Mouse (Mus musculus): ENCODE measurements around the gene Lamp1.
A peak's percentile ranks its signal among the peaks of the same experiment; 100 is the strongest.

Lamp1 gene

DNA sequence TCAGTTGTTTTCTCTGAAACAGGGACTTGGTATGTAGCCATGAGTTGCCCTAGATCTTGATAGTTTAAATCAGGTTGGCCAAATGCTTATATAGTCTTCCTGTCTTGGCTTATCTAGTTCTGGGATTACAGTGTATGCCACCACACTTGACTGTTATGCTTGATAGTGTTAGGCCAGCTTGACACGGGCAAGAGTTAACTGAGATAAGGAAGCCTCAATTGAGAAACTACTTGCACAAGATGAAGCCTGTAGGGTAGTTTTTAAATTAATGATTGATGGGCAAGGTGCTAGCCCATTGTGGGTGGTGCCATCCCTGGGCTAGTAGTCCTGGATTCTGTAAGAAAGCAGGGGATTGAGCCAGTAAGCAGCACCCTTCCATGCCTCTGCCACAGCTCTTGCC lies 4.6 kb downstream of the Lamp1 start:
- no peak for DNase-seq (ENCODE audit: low spot score in 2 of 2)

DNA sequence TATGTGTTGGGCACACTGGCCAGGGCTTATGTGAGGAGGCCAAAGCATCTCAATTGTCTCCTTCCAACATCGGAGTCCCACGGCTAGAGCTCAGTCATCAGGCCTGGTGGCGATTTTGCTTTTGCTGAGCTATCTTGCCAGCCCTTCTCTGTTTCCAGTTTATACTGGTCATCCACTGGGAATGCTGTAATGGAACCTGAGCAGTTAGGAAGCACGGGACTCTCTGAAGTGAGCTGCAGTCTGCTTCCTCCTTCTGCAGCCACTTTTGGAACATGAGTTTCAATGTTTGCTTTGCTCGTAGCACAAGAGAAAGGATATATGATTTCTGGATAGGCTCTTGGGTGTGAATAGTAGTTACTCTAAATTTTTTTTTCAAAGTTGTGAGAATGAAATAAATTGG lies 5.4 kb downstream of the Lamp1 start:
- no peak for DNase-seq (ENCODE audit: low spot score in 2 of 2)

DNA sequence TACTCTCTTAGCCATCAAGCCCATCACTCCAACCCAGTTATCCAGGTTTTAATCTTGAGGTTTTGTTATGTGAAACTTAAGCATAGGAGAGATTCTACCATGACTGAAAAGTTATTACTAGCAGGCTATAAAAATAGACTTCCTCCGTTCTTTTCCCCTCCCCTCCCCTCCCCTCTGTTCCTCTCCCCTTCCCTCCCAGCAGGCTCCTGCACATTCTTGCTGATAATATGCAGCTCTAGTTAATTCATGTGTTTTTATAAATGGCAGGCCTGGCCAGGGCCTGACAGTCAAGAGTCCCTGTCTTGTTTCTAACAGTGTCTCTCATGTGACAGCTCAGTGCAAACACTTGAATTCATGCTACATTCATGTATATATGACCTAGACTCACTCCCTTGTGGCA lies 11.5 kb downstream of the Lamp1 start:
- no peak for DNase-seq (ENCODE audit: low spot score in 2 of 2)

DNA sequence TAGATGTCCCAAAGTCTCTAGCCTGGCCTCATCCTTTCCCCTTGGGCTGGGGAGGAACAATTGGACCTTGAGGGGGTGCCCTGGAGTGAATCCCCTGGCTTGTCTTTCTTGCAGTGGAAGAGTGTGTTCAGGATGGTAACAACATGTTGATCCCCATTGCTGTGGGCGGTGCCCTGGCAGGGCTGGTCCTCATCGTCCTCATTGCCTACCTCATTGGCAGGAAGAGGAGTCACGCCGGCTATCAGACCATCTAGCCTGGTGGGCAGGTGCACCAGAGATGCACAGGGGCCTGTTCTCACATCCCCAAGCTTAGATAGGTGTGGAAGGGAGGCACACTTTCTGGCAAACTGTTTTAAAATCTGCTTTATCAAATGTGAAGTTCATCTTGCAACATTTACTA lies 15.3 kb downstream of the Lamp1 start:
- DNase-seq (ENCODE audit: low spot score in 2 of 2): no peak

DNA sequence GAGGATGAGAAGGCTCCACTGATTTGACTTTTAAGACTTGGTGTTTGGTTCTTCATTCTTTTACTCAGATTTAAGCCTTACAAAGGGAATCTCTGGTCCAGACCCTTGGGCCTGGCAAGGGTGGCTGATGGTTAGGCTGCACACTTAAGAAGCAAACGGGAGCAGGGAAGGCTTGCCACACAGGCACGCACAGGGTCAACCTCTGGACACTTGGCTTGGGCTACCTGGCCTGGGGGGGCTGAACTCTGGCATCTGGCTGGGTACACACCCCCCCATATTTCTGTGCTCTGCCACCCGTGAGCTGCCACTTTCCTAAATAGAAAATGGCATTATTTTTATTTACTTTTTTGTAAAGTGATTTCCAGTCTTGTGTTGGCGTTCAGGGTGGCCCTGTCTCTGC lies 15.8 kb downstream of the Lamp1 start:
- DNase-seq (ENCODE audit: low spot score in 2 of 2): no peak

DNA sequence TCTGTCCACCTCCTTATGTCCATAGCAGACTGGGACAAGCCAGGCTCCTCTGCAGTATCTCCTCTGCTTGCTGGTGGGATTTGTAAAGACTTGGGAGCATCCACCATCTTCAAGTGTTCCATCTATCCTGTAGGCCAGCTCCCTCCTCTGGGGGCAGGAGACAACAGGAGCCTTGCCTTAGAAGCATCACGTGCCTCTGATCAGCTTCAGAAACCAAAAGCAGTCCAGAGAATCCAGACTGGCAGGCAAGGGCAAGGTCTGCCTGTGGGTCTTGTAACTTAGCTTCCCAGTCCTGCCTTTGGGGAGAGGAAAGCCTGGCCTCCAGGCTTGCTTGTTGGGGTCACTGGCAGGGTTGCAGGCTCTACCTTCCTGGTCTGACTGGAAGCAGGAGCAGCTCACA lies 16.7 kb downstream of the Lamp1 start:
- DNase-seq (ENCODE audit: low spot score in 2 of 2): no peak

DNA sequence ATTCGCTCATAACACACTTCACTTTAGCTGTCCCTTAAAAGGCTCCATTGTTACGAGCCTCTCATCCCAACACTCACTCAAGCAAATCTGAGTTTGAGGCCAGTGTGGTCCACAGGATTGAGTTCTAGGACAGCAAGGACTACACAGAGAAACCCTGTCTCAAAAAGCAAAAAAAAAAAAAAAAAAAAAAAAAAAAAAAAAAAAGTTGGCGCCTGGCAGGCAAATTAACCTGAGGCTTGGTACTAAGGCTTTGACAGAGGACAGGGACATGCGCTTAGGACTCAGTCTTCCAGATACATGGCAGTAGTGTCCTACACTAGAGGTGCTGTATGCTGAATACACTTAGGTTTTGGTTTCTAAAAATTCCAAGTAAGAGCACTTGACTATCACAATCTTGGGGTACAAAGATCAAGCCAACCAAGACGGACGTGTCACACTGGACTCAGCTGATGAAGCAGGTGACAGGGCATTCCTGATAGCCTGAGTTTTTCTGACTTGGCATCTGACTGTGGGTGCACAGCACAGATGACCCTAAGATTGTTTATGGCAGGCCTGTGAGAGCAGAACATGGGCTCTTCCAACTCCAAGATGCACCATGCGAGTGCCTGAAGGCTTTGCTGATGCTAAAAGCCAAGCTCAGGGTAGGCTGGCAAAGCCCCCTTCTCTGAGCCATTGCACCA lies 18.4 kb downstream of the Lamp1 start:
- no peak for DNase-seq (ENCODE audit: low spot score in 2 of 2)

DNA sequence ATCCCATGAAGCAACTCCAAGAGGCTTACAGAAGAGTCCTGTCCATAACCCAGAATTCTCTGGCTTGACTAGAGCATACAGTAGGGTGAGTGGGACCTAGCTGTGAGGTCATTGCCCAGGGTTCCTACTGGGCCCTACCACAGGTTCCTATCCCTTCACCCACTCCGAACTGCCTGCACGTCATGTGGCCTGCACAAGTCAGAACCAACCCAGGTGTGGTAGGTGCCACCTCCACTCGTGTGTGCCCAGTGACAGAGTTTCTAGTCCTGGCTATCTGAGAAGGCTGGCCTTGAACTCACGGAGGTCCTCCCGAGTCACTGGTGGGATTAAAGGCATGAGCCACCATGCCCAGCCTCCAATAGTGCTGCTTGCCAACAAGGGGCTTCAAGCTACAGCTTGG lies 19.2 kb downstream of the Lamp1 start:
- no peak for DNase-seq (ENCODE audit: low spot score in 2 of 2)

DNA sequence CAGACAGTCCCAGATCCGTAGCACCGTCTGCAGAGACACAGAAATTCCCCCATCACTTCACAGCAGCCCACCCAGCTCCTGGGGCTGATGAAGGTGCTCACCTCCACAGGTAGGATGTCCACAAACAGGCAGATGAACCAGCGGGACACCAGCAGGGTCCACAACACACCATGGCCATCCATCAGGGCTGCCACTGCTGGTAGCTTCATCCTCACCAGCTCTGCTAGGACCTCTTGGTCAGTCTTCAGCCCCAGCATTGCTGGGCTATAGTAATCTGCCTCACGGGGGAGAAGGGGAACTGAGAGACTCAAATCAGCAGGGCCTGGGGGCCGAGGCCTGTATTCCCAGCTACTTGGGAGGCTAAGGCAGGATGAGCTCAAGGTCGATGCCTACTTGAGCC lies 20.5 kb downstream of the Lamp1 start:
- no peak for DNase-seq (ENCODE audit: low spot score in 2 of 2)

DNA sequence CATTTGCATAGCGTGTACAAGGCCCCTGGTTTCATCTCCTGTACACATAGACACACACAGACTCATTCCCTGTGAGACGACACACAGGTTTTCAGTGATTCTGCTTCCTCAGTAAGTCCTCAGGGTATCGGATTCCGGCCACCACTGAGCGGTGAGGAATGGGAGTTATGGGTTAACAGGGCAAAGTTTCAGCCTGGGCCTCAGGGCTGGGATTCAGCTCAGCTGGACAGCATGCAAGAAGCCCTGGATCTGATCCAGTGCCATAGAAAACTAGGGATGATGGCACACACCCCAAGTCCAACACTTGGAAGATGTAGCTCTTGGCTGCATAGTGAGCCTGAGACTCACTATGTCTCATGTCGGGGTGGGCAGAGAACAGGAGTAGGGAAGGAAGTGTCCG lies 21.0 kb downstream of the Lamp1 start:
- DNase-seq (ENCODE audit: low spot score in 2 of 2): no peak

DNA sequence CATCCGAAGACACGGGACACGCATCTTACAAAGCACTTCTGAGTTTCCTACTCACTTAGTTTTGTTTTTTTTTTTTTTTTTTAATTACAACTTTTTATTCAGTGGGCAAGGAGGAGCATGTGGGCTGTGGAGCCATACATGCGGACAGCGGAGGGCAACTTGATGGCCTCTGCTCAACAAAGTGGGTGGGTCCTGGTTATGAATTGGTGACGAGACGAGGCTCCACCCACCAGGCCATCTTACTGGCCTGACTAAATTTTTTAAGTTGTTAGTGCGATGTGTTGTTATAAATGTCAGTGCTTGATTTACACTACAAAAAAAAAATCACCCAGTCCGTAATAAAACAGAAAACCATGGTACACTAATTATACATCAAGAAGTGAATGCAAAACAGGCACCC lies 21.4 kb downstream of the Lamp1 start:
- no peak for DNase-seq (ENCODE audit: low spot score in 2 of 2)

DNA sequence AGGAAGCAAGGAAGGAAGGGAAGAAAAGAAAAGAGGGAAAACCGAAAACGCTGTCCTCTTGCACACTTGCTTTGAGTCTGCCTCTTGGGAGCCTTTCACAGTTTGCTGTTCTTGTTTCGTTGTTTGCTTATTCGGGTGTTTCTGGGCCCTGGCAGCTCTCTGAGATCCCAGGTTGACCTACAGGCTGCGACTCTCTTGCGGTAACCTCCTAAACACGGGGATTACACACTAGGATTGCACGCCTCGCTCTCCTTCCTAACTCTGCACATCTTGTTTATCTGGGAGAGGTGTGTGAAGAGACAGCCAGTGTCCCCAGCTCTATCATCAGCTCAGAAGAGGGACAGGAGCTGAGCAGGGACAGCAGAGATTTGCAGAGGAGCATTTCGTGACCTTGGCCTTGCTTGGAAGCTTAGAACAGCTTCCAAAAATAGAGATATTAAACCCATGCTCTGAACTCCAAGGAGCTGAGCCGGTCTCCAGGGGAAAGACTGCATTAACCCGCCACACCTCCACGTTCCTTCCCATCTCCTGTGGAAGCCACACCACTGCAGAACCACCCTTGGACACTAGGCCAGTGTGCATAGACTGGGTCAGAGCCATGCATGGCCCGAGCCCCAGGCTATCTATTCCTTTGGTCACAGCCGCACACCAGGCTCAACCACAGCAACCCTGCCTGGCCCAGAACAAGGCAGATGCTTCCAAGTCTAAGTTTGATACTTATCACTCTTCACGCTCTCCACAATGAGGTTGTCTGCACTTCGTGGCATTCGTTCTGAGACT lies 22.1 kb downstream of the Lamp1 start:
- no peak for DNase-seq (ENCODE audit: low spot score in 2 of 2)

DNA sequence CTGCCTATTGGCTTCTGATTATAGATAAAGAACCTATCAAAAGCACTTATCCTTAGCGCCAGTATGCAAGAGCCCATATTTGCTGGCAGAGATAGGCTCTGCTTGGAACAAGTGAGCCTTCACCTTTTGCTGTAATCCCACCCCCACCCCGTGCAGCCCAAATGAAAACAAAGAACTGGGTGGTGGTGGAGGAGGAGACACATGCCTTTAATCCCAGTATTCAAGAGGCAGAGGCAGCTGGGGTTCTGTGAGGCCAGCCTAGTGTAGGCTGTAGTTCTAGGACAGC lies 22.7 kb downstream of the Lamp1 start:
- DNase-seq (ENCODE audit: low spot score in 2 of 2): no peak

DNA sequence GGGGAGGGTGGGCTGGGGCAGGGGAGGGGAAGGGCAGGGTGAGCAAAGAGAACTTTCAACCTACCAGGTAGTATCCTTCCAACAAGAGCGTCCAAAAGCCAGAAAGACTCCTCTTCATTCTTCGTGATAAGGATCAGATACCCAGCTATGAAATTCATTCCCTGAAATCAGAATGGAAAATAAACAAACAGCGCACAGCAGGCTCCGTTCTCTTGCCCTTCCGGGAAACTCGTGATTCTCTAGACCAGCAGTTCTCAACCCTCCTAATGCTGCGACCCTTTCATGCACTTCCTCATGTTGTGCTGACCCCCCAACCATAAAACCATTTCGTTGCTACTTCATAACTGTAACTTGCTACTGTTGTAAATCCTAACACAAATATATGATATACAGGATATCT lies 27.9 kb downstream of the Lamp1 start:
- no peak for DNase-seq (ENCODE audit: low spot score in 2 of 2)

DNA sequence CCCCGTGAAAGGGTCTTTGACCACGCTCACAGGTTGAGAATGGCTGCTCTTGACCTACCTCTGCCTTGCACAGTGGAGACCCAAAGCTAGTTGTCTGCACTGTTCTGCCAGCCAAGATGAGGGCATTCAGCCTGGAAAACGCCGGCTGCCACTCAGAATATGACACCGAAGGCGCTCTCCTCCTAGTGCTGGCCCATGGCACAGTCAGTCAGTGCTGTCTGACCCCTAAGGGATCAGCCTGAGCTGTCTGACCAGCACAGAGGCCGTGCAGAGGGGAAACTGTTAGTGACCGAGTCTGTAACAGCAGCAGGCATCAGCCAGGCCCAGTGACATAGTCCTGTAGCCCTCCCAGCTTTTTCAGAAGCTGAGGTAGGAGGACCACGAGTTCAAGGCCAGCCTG lies 28.3 kb downstream of the Lamp1 start:
- DNase-seq (ENCODE audit: low spot score in 2 of 2): no peak

DNA sequence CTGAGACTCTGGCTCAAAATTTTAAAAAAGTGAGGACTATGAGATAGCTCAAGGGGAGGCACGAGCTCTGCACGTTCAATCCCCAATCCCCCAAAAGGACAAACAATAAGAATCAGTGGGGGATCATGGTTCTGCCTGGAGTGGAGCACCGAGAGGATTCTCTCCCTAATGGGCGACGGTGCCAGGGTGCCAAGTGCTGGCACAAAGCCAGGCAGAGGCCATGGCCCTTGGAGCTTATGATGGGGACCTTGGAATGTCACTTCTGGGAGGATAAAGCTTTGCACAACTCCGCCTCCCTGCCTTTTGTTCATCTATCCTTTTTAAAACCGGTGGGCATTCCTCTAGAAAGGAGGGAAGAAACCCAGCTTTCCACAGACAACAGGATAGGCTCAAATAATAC lies 28.7 kb downstream of the Lamp1 start:
- no peak for DNase-seq (ENCODE audit: low spot score in 2 of 2)

DNA sequence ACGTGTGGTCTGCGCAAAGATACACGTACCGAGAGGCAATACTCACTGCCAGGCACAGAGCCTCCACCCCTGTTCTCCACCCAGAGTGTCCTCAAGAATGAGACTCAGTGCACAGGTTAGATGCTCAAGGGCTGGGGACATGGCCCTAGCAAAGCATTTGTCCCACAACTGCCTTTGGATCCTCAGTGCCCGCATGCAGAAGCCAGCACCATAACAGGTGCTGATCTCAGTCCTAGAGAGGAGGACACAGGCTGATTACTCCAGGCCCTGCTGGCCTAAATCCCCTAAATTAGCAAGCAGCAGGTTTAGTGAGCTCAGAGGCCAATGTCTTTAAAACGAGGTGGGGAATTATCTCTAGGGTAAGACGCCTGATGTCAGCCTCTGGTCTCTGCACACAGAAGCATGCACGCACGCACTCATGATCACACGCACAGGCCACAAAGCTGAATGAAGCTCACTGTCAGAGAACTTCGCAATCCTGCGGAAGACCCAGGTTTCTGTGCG lies 29.1 kb downstream of the Lamp1 start:
- DNase-seq (ENCODE audit: low spot score in 2 of 2): no peak

DNA sequence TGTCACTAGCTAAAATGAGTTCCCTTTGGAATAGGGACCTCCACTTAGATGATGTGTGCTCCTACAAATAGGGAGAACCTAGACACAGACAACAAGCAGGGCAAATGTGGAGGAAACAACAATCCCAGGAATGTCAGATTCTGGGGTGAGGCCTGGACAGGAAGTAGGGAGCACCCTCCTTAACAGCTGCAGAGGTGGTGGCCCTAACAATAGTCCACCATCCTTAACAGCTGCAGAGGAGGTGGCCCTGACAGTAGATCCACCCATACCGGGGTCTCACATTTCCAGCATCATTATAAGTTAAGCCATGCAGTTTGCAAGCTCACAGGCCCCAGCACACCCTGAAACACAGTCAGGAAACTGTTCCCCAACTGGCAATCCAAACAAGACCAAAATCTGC lies 29.9 kb downstream of the Lamp1 start:
- no peak for DNase-seq (ENCODE audit: low spot score in 2 of 2)

DNA sequence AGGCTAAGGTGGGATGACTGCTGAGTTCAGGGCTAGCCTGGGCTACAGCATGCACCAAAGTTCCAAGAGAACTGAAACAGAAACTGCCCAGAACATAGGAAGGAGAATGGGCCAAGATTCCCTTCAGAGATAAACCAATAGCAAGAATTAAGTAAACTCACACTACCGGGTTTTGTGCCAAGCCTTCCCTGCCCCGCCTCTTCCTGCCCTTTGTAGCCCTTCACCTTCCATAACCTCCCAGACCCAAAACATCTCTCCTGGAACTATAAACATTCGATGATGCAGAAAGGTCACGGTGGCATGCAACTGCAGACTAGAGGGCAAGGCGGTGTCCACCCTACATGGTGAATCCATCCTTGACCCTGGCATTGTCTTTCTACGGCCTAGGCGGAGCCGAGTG lies 31.3 kb downstream of the Lamp1 start:
- no peak for DNase-seq (ENCODE audit: low spot score in 2 of 2)

DNA sequence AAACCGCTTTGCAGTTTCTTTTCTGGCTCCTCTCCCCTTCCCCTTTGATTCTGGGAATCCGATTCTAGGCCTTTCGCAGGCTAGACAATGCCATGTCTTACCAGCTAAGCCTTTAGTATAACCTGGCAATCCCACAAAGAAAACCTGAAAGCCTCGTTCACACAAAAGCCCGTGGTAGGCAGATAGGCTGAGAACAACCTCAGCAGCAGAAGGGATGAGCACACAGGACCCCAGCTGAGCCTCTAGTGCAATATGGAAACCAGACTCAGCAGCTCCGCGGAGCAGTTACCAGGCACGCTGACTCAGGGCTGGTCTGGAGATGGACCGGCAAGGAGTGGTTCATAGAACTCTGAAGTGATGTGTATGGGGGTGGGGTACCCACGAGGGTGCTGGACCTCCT lies 35.9 kb downstream of the Lamp1 start:
- no peak for DNase-seq (ENCODE audit: low spot score in 2 of 2)

DNA sequence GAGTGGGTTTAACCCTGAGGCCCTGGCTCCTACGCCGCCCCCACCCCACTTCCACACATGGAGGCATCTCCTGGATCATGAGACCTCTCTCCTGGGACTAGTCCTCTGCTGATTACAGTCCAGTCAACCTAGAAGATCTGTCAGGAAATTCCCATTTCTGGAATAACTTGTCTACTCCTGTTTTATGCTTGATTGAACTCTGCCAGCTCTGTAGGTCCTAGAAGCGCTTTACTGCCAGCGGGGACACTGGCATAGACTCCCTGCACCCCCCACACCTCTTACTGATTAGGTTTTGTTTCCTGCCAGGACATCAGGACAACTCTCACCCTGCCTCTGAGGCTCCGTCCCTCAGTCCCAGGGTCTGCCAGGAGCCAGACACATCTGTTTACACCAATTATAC lies 38.5 kb downstream of the Lamp1 start:
- DNase-seq (ENCODE audit: low spot score in 2 of 2): no peak

DNA sequence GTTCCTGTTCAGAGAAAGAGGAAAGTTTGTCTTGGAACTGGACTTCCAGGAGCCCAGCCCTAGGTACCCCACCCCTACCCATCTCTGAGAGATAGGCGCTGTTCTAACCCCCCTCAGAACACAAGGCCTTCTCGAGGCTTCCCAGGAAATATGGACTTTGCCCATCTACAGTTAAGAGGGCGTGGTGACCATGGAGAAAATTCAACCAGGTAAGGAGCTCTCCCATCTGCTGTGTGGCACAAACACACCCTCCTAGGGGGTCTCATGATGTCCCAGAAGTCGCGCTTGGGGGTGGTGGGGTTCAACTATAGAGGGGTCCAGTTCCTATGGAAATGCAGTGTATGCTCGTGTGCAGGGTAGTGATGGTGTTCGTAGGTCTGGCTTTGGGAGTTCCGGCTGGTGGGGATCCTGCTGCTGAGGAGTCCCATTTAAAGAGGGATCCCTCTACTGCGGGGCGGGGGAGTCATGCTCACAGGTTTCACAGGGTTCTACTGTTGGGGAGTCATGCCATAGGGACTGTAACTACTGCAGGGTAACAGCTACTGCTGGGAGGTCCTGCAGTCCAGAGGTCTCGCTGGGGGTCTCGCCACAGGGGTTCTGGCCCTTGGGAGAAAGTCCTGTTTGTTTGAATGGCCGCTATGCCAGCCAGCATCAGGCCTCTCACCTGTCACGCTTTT lies 40.6 kb downstream of the Lamp1 start:
- no peak for DNase-seq (ENCODE audit: low spot score in 2 of 2)

DNA sequence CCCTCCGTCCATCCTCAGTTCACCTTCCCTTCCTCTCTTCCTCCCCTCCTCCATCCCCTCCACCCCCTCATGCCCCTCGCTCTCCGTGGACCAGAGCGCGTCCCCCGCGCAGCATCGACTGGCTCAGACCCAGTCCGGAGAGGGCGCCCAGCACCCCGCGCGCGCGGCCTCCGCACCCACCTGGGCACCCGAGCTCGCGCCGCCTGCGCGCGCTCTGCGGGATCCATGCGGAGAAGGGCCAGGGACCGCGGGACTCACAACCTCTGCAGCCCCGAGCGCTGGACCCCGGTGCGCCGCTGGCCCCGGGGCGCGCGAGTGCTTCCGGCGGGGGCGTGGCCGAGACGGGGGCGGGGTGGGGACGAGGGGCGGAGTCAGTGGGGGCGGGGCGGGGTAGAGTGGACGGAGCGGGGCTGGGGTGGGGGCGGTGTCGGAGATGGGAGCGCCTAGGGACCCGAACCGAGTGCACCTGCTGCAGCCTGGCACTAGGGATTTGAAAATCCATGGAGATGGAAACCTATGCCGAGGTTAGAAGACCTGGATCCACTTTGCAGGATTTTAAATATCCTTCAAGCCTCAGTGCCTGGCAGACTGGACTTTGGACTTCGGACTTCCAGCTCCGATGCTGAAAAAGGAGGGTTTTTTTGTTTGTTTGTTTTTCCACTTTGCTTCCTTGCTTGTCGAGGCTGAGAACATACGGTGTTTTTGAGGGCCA lies 41.5 kb downstream of the Lamp1 start, which contains the start of gene Grtp1:
TSS of gene Grtp1 (minus strand) at position 320 of the 712 bp plus-strand sequence.
- peak in 1 of 2 experiments; percentile 38 for DNase-seq (ENCODE audit: low spot score in 2 of 2)

All from thymus, postnatal 10 days (tissue).